Mouse (Mus musculus): ENCODE results near the gene Ndufs1. TPM values are rescaled to one million over a fixed set of nuclear protein-coding genes. Genes with fewer than 3 reads are reported as not detected.

Gene Ndufs1
- polyA plus RNA-seq, 1 experiment from 2014 or later = 137 TPM

GRCm38 (mm10) chr1:63129857-63130690 is 46.6 kb downstream of the Ndufs1 start:
- H3K4me3 ChIP-seq (replicated peaks; ENCODE audit: low read length) = peak overlapping the region; percentile 33
- 16% methylated on average over 18 of the region's 18 CpGs for WGBS
- H3K9me3 ChIP-seq (replicated peaks; ENCODE audit: control insufficient read depth, low read length) = no peaks in the 10 kb centered on the region
- no peaks in the 10 kb centered on the region for H3K36me3 ChIP-seq (ENCODE audit: control insufficient read depth, insufficient read depth, low read length)
- peak; percentile 61; the same call in 1 of the 2 replicates for ATAC-seq (ENCODE audit: insufficient read depth, low FRiP score)
- peak overlapping the region; percentile 54 for H3K4me2 ChIP-seq (ENCODE audit: low read depth, low read length)
- H3K27ac ChIP-seq (ENCODE audit: low read length) = peak overlapping the region; percentile 44
- peak overlapping the region; percentile 34 for H3K9ac ChIP-seq (ENCODE audit: low read length)
- H3K27me3 ChIP-seq (ENCODE audit: control insufficient read depth, insufficient read depth, low read length) = no peaks in the 10 kb centered on the region
- H3K4me1 ChIP-seq (ENCODE audit: control insufficient read depth, insufficient read depth, low read length) = peaks cover 5% of the 10 kb centered on the region; the same call in 1 of the 2 replicates

- WGBS = 33% methylated on average over 3 of the region's 3 CpGs
These were observed 47.4 kb downstream of the Ndufs1 start for GRCm38 (mm10) chr1:63129273-63129672.

GRCm38 (mm10) chr1:63126206-63126605 is 50.4 kb downstream of the Ndufs1 start:
- Histone ChIP-seq H3K4me1 (ENCODE audit: control insufficient read depth, insufficient read depth, low read length) (peaks cover 5% of the 10 kb centered on the region; the same call in 1 of the 2 replicates), H3K9ac (ENCODE audit: low read length) (no peak overlapping the region), H3K4me3 (replicated peaks; ENCODE audit: low read length) (no peak overlapping the region), H3K27me3 (ENCODE audit: control insufficient read depth, insufficient read depth, low read length) (no peaks in the 10 kb centered on the region), H3K27ac (ENCODE audit: low read length) (no peak overlapping the region), H3K36me3 (ENCODE audit: control insufficient read depth, insufficient read depth, low read length) (0 out of 2 replicates have a peak, but pooled peaks cover 9% of the 10 kb centered on the region), H3K9me3 (replicated peaks; ENCODE audit: control insufficient read depth, low read length) (no peaks in the 10 kb centered on the region), H3K4me2 (ENCODE audit: low read depth, low read length) (no peak overlapping the region)
- 90% methylated on average over 3 of the region's 3 CpGs for WGBS
- no peak for ATAC-seq (ENCODE audit: insufficient read depth, low FRiP score)

More at GRCm38 (mm10) chr1:63129273-63129672, 47.4 kb downstream of the Ndufs1 start:
- Histone ChIP-seq H3K4me1 (ENCODE audit: control insufficient read depth, insufficient read depth, low read length) (peaks cover 5% of the 10 kb centered on the region; the same call in 1 of the 2 replicates), H3K9me3 (replicated peaks; ENCODE audit: control insufficient read depth, low read length) (no peaks in the 10 kb centered on the region), H3K9ac (ENCODE audit: low read length) (no peak overlapping the region), H3K36me3 (ENCODE audit: control insufficient read depth, insufficient read depth, low read length) (no peaks in the 10 kb centered on the region), H3K4me3 (replicated peaks; ENCODE audit: low read length) (no peak overlapping the region), H3K27ac (ENCODE audit: low read length) (peak overlapping the region; percentile 47; the same call in 1 of the 2 replicates), H3K4me2 (ENCODE audit: low read depth, low read length) (peak overlapping the region; percentile 54), H3K27me3 (ENCODE audit: control insufficient read depth, insufficient read depth, low read length) (no peaks in the 10 kb centered on the region)
- ATAC-seq (ENCODE audit: insufficient read depth, low FRiP score) = no peak

- no peaks in the 10 kb centered on the region for H3K27me3 ChIP-seq (ENCODE audit: control insufficient read depth, insufficient read depth, low read length)
- H3K4me1 ChIP-seq (ENCODE audit: control insufficient read depth, insufficient read depth, low read length) = 0 out of 2 replicates have a peak, but pooled peaks cover under 1% of the 10 kb centered on the region
- H3K36me3 ChIP-seq (ENCODE audit: control insufficient read depth, insufficient read depth, low read length) = peaks cover 27% of the 10 kb centered on the region
- peak; percentile 77; the same call in 1 of the 2 replicates for ATAC-seq (ENCODE audit: insufficient read depth, low FRiP score)
- no peak overlapping the region for H3K4me3 ChIP-seq (replicated peaks; ENCODE audit: low read length)
- no peak overlapping the region for H3K4me2 ChIP-seq (ENCODE audit: low read depth, low read length)
- peak overlapping the region; percentile 17; the same call in 1 of the 2 replicates for H3K27ac ChIP-seq (ENCODE audit: low read length)
- WGBS = 56% methylated on average over 6 of the region's 6 CpGs
- no peaks in the 10 kb centered on the region for H3K9me3 ChIP-seq (replicated peaks; ENCODE audit: control insufficient read depth, low read length)
- H3K9ac ChIP-seq (ENCODE audit: low read length) = no peak overlapping the region
These were observed 52.7 kb downstream of the Ndufs1 start for GRCm38 (mm10) chr1:63123823-63124450.

GRCm38 (mm10) chr1:63122005-63122404 is 54.6 kb downstream of the Ndufs1 start:
- Histone ChIP-seq H3K4me1 (ENCODE audit: control insufficient read depth, insufficient read depth, low read length) (peaks cover 1% of the 10 kb centered on the region; the same call in 1 of the 2 replicates), H3K27ac (ENCODE audit: low read length) (no peak overlapping the region), H3K27me3 (ENCODE audit: control insufficient read depth, insufficient read depth, low read length) (no peaks in the 10 kb centered on the region), H3K9ac (ENCODE audit: low read length) (no peak overlapping the region), H3K9me3 (replicated peaks; ENCODE audit: control insufficient read depth, low read length) (no peaks in the 10 kb centered on the region), H3K36me3 (ENCODE audit: control insufficient read depth, insufficient read depth, low read length) (peaks cover 33% of the 10 kb centered on the region), H3K4me3 (replicated peaks; ENCODE audit: low read length) (no peak overlapping the region), H3K4me2 (ENCODE audit: low read depth, low read length) (no peak overlapping the region)
- 86% methylated on average over 6 of the region's 6 CpGs for WGBS
- no peak for ATAC-seq (ENCODE audit: insufficient read depth, low FRiP score)

- no peak overlapping the region for H3K4me3 ChIP-seq (replicated peaks; ENCODE audit: low read length)
- H3K27me3 ChIP-seq (ENCODE audit: control insufficient read depth, insufficient read depth, low read length) = no peaks in the 10 kb centered on the region
- H3K36me3 ChIP-seq (ENCODE audit: control insufficient read depth, insufficient read depth, low read length) = peaks cover 33% of the 10 kb centered on the region
- H3K4me2 ChIP-seq (ENCODE audit: low read depth, low read length) = no peak overlapping the region
- H3K9me3 ChIP-seq (replicated peaks; ENCODE audit: control insufficient read depth, low read length) = no peaks in the 10 kb centered on the region
- ATAC-seq (ENCODE audit: insufficient read depth, low FRiP score) = no peak
- no peak overlapping the region for H3K27ac ChIP-seq (ENCODE audit: low read length)
- no peak overlapping the region for H3K9ac ChIP-seq (ENCODE audit: low read length)
- H3K4me1 ChIP-seq (ENCODE audit: control insufficient read depth, insufficient read depth, low read length) = peaks cover 10% of the 10 kb centered on the region; the same call in 1 of the 2 replicates
- 90% methylated on average over 2 of the region's 2 CpGs for WGBS
These were observed 56.3 kb downstream of the Ndufs1 start for GRCm38 (mm10) chr1:63120382-63120781.

- no peak for ATAC-seq (ENCODE audit: insufficient read depth, low FRiP score)
- Histone ChIP-seq H3K36me3 (ENCODE audit: control insufficient read depth, insufficient read depth, low read length) (peaks cover 33% of the 10 kb centered on the region), H3K4me1 (ENCODE audit: control insufficient read depth, insufficient read depth, low read length) (peaks cover 10% of the 10 kb centered on the region; the same call in 1 of the 2 replicates), H3K4me2 (ENCODE audit: low read depth, low read length) (no peak overlapping the region), H3K9me3 (replicated peaks; ENCODE audit: control insufficient read depth, low read length) (no peaks in the 10 kb centered on the region), H3K4me3 (replicated peaks; ENCODE audit: low read length) (no peak overlapping the region), H3K27ac (ENCODE audit: low read length) (no peak overlapping the region), H3K9ac (ENCODE audit: low read length) (no peak overlapping the region), H3K27me3 (ENCODE audit: control insufficient read depth, insufficient read depth, low read length) (no peaks in the 10 kb centered on the region)
- 86% methylated on average over 4 of the region's 4 CpGs for WGBS
These were observed 57.0 kb downstream of the Ndufs1 start for GRCm38 (mm10) chr1:63119675-63120074.

- Histone ChIP-seq H3K4me3 (replicated peaks; ENCODE audit: low read length) (peak overlapping the region; percentile 89), H3K4me1 (ENCODE audit: control insufficient read depth, insufficient read depth, low read length) (peaks cover 19% of the 10 kb centered on the region; the same call in 1 of the 2 replicates), H3K4me2 (ENCODE audit: low read depth, low read length) (peak overlapping the region; percentile 69), H3K36me3 (ENCODE audit: control insufficient read depth, insufficient read depth, low read length) (peaks cover 17% of the 10 kb centered on the region), H3K27ac (ENCODE audit: low read length) (peak overlapping the region; percentile 35; the same call in 1 of the 2 replicates), H3K9me3 (replicated peaks; ENCODE audit: control insufficient read depth, low read length) (no peaks in the 10 kb centered on the region), H3K9ac (ENCODE audit: low read length) (peak overlapping the region; percentile 37; the same call in 1 of the 2 replicates), H3K27me3 (ENCODE audit: control insufficient read depth, insufficient read depth, low read length) (no peaks in the 10 kb centered on the region)
- no peak for ATAC-seq (ENCODE audit: insufficient read depth, low FRiP score)
- 12% methylated on average over 3 of the region's 3 CpGs for WGBS
These were observed 61.1 kb downstream of the Ndufs1 start for GRCm38 (mm10) chr1:63115540-63115939.

All from stomach, embryonic 16.5 days (tissue).